Mouse (Mus musculus) heart, embryonic 13.5 days (tissue): ENCODE data around the gene Pea15a. TPM values are rescaled to one million over a fixed set of nuclear protein-coding genes. Genes with fewer than 3 reads are reported as not detected.

Experiments used
- ATAC-seq: fragments of 200-750 bp; cut with Nextera tagmentation; 2 replicates; pipeline ENCODE4 v1.8.0; 2017; ENCODE audit warnings: moderate TSS enrichment; ENCODE audit not compliant: insufficient number of reproducible peaks, low FRiP score, low TSS enrichment; ENCODE audit errors: extremely low read depth
- H3K27ac ChIP-seq: fragments of 300-500 bp; sonication (generic); replicated peaks from 2 replicates; pipeline ENCODE4 v1.5.1; 2015; ENCODE audit warnings: moderate library complexity, mild to moderate bottlenecking, inconsistent platforms
- H3K27me3 ChIP-seq: fragments of 300-500 bp; sonication (generic); replicated peaks from 2 replicates; pipeline ENCODE4 v1.6.1; 2015; ENCODE audit warnings: mild to moderate bottlenecking, inconsistent platforms
- H3K36me3 ChIP-seq: fragments of 300-500 bp; sonication (generic); 2 replicates; pipeline ENCODE4 v1.6.1; 2015; ENCODE audit warnings: mild to moderate bottlenecking, inconsistent platforms
- H3K4me1 ChIP-seq: fragments of 300-500 bp; sonication (generic); 2 replicates; pipeline ENCODE4 v1.6.1; 2015; ENCODE audit warnings: inconsistent platforms
- H3K4me2 ChIP-seq: fragments of 300-500 bp; sonication (generic); 2 replicates; pipeline ENCODE4 v1.6.1; 2015; ENCODE audit warnings: inconsistent platforms, mild to moderate bottlenecking, moderate library complexity
- H3K4me3 ChIP-seq: fragments of 300-500 bp; sonication (generic); 2 replicates; pipeline ENCODE4 v1.5.1; 2015; ENCODE audit warnings: moderate library complexity, mild to moderate bottlenecking, inconsistent platforms
- H3K9ac ChIP-seq: fragments of 300-500 bp; sonication (generic); 2 replicates; pipeline ENCODE4 v1.6.1; 2015; ENCODE audit warnings: inconsistent platforms, mild to moderate bottlenecking, moderate library complexity
- H3K9me3 ChIP-seq: fragments of 300-500 bp; sonication (generic); 2 replicates; pipeline ENCODE4 v1.6.1; 2016; ENCODE audit warnings: inconsistent platforms
- WGBS: fragments of 180-500 bp; shearing (Covaris S2); methylation state at CpG from one replicate; pipeline ENCODE4 v1.1.7; 2015; ENCODE audit warnings: mixed read lengths; 5-methylcytosine and 5-hydroxymethylcytosine counted together
- polyA plus RNA-seq: library from polyadenylated mRNA; unstranded; fragments of >200 nt; fragmentation: Nextera tagmentation; extraction: Ambion mirVana; gene quantifications from 2 replicates; pipeline ENCODE4 v1.2.1, GENCODE M21; 2015

The Pea15a gene
- polyA plus RNA-seq, 1 experiment from 2014 or later: 169 TPM

DNA sequence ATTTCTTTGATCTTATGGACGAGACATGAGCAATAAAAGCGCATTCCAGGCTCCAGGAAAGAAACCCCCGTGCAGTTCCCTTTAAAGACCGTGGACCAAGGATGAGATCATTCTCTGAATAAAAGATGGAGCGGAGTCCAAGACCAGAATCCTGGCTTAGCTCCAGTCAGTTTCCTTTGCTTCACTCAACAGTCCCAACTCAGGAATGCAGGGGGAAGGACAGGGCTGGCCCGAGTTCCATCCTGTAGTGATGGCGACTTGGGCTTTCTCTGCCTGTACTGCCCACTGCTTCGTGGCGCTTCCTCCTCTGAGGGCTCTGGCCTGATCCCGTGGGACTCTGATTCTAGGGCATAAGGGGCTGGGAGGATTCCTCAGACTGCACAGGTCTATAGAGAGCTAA, 13.8 kb upstream of the Pea15a start:
- no peaks in the 10 kb centered on the region for H3K36me3 ChIP-seq
- no peak overlapping the region for H3K4me3 ChIP-seq
- peak overlapping the region; percentile 55 for H3K4me2 ChIP-seq
- H3K27ac ChIP-seq: peak overlapping the region; percentile 90
- peaks cover 80% of the 10 kb centered on the region for H3K4me1 ChIP-seq
- no peak overlapping the region for H3K9ac ChIP-seq
- ATAC-seq: peak; percentile 55; the same call in 1 of the 2 replicates
- WGBS: 23% methylated on average over 10 of the region's 10 CpGs
- H3K27me3 ChIP-seq: no peaks in the 10 kb centered on the region
- no peaks in the 10 kb centered on the region for H3K9me3 ChIP-seq

DNA sequence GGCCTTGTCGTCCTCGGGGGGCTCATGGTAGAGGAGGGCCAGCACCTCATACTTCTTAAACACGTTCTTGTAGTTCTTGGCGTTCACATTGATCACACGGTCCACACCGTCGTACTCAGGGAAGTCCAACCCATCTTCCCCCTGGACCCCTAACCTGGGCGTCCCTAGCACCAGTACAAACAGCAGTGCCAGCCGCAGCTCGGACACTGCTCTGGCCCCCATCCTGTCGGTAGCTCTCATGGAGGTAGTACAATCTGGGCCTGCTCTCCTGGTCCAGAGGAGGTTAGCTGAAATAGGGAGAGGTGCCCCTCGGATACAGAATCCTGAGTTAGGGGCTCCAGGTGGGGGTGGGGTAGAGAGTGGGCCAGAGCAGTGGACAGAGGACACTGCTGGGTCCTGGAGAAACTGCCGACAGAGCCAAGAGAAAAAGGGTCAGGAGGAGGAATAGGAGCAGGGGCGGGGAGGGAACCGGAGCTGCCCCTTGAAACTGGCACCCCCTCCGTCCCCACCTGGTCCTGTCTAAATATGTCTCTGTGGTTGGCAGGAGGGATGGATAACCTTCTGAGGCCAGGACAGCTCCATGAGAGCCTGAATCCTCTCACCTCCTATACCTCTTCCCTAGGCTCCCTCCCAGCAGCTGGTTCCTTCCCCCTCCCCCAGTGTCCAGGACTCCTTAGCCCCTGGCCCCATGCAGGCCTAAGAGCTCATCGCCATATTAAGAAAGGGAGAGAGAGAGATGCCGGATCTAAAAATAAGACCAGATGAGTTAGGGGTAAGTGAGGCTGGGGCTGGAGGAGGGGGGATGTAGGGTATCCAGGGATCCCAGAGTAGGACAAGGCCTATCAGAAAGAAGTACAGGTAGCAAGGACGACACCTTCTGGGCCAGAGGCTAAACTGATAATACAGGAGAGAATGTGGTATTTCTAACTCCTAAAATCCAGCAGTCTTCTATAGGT, 13.1 kb upstream of the Pea15a start, which contains the start of gene Casq1:
Gene Casq1, minus strand, starts transcription at position 418 of the 956 bp plus-strand sequence.
- Histone ChIP-seq H3K27ac (peak within 1 kb of the TSS; percentile 90), H3K9ac (peak within 1 kb of the TSS; percentile 77), H3K36me3 (no peaks in the 10 kb centered on the region), H3K4me2 (peak within 1 kb of the TSS; percentile 55), H3K9me3 (no peaks in the 10 kb centered on the region), H3K27me3 (no peaks in the 10 kb centered on the region), H3K4me3 (peak within 1 kb of the TSS; percentile 32), H3K4me1 (peaks cover 86% of the 10 kb centered on the region)
- 52% methylated on average over 19 of the region's 19 CpGs for WGBS
- peak; percentile 22; the same call in 1 of the 2 replicates for ATAC-seq

DNA sequence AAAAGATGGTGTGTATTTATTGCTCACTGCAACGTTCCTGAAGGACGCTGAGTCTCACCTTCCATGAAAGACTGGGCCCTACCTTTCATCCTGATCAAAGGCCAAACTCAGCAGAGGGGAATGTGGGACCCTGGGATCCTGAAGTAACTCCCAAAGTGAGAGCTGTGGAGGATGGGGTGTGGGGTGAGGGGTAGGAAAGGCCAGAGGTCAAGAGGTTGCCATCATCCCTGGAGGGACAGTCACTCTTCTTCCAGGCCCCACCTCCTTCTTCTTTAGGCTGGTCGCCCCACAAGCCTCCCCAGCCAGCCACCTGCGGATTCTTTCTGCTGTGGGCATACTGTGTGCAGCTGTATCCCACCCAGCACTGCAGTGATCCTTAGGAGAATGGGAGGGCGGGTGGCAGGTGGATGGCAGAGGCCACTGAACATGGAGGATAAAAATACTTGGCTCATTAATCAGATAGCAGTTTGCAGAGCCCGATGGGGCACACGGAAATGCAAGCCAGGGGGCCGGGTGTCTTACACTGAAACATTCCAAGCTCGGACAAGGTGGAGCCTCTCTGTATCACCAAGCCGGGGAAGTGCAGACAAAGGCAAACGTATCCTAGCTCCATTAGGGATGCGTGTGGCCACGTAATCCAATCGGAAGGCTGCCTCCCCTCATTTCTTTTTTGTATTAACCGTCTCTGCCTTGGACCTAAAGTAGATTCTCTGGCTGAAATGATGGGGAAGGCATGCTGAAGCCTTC, 11.7 kb upstream of the Pea15a start:
- Histone ChIP-seq H3K4me3 (peak overlapping the region; percentile 32), H3K4me1 (peaks cover 92% of the 10 kb centered on the region), H3K27me3 (no peaks in the 10 kb centered on the region), H3K36me3 (no peaks in the 10 kb centered on the region; the same call in 1 of the 2 replicates), H3K4me2 (peak overlapping the region; percentile 55), H3K27ac (peak overlapping the region; percentile 90), H3K9me3 (no peaks in the 10 kb centered on the region), H3K9ac (peak overlapping the region; percentile 77)
- ATAC-seq: no peak
- WGBS: 40% methylated on average over 15 of the region's 15 CpGs

DNA sequence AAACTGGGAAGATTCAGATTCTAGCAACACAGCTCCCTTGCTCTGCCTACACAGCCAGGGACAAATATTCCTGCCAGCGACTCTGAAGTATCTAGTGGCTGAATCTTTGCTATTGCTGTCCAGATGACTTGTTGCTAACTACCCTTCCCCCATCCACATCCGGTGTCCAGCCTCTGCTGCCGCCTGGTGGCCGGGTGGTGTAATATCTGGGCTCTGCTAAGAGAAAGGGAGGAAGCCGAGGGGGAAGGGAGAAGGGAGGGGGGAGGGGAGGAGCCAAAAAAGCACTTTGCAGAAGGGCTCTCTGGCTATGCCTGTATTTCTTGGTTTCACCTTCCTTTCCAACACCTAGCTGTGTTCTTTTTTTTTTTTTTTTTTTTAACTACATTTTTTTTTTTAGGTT, 10.5 kb upstream of the Pea15a start:
- H3K4me3 ChIP-seq: peak overlapping the region; percentile 40
- peaks cover 91% of the 10 kb centered on the region for H3K4me1 ChIP-seq
- H3K36me3 ChIP-seq: peaks cover 5% of the 10 kb centered on the region

DNA sequence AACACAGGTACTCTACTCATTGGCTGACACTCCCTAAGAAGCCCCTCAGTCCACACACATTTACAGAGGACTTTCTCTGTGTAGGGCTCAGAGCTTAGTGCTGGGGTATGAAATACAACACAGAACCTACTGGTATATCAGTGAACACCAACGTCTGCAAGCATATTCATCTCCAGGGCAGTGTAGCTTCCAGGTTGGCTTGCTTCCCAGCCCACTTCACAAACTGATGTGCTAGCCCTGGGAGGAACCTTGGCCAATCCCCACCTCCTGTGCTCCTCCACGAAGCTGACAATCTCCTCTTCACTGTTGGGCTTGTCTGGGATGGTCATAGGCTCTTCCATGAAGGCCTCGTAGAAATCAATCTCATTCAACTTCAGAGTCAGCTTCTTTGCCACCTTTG, 8.1 kb upstream of the Pea15a start:
- H3K9ac ChIP-seq: peak overlapping the region; percentile 0
- H3K27me3 ChIP-seq: no peaks in the 10 kb centered on the region
- peaks cover 67% of the 10 kb centered on the region for H3K4me1 ChIP-seq
- WGBS: 36% methylated on average over 3 of the region's 3 CpGs
- no peak; the same call in 1 of the 2 replicates for ATAC-seq
- peak overlapping the region; percentile 70 for H3K27ac ChIP-seq
- no peak overlapping the region for H3K4me3 ChIP-seq
- peaks cover 7% of the 10 kb centered on the region for H3K36me3 ChIP-seq
- H3K9me3 ChIP-seq: no peaks in the 10 kb centered on the region
- H3K4me2 ChIP-seq: no peak overlapping the region

More for the DNA sequence above, 10.5 kb upstream of the Pea15a start:
- Histone ChIP-seq H3K27me3 (no peaks in the 10 kb centered on the region), H3K9ac (peak overlapping the region; percentile 77), H3K27ac (peak overlapping the region; percentile 95), H3K9me3 (no peaks in the 10 kb centered on the region), H3K4me2 (peak overlapping the region; percentile 67)
- WGBS: 0% methylated on average over 5 of the region's 5 CpGs
- ATAC-seq: no peak

DNA sequence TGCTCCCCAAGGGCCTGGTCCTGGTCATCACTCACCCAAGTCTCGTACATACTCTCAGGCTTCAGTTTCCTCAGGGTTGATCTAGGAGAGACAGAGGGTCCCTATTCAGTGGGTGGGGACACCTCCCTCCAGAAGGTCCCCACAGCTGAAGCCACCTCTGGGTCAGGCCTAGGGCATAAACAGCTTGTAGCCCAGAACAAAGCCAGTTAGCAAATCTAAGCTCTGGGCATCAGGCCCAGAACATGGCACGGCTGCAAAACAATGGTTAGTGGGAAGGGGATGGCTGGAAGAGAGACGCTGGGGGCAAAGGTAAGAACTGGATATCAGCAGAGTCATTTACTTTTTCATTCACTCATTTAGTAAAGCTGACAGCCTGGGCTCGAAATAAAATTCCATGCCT, 7.2 kb upstream of the Pea15a start:
- H3K4me3 ChIP-seq: no peak overlapping the region
- H3K27ac ChIP-seq: peak overlapping the region; percentile 70; the same call in 1 of the 2 replicates
- 69% methylated on average over 4 of the region's 4 CpGs for WGBS

DNA sequence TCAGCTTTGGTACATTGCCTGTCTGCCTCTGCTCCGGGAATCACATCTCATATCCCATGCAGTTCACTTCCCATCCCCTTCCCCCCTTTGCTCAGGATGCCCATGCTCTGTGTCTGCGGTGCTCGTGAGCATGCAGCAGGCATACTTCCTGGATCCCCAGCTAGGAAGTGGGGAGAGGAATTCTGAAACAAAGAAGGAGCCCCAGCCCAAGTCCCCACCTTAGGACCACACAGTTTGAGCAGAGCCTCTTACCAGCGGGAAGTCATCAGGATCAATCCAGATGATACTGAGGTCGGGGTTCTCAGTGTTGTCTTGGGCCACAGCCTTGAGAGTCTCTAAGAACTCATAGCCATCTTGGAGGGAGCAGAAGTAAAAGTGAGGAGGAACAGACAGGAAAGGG, 6.2 kb upstream of the Pea15a start:
- H3K27me3 ChIP-seq: no peaks in the 10 kb centered on the region
- no peak for ATAC-seq
- no peak overlapping the region for H3K4me3 ChIP-seq
- H3K9me3 ChIP-seq: no peaks in the 10 kb centered on the region
- peak overlapping the region; percentile 44; the same call in 1 of the 2 replicates for H3K9ac ChIP-seq
- peaks cover 14% of the 10 kb centered on the region for H3K36me3 ChIP-seq
- H3K4me1 ChIP-seq: peaks cover 47% of the 10 kb centered on the region
- peak overlapping the region; percentile 70 for H3K27ac ChIP-seq
- 60% methylated on average over 5 of the region's 5 CpGs for WGBS
- no peak overlapping the region for H3K4me2 ChIP-seq

More for the DNA sequence above, 7.2 kb upstream of the Pea15a start:
- ATAC-seq: no peak
- no peak overlapping the region for H3K4me2 ChIP-seq
- H3K27me3 ChIP-seq: no peaks in the 10 kb centered on the region
- H3K9me3 ChIP-seq: no peaks in the 10 kb centered on the region
- peak overlapping the region; percentile 0; the same call in 1 of the 2 replicates for H3K9ac ChIP-seq
- peaks cover 57% of the 10 kb centered on the region for H3K4me1 ChIP-seq
- H3K36me3 ChIP-seq: peaks cover 14% of the 10 kb centered on the region

DNA sequence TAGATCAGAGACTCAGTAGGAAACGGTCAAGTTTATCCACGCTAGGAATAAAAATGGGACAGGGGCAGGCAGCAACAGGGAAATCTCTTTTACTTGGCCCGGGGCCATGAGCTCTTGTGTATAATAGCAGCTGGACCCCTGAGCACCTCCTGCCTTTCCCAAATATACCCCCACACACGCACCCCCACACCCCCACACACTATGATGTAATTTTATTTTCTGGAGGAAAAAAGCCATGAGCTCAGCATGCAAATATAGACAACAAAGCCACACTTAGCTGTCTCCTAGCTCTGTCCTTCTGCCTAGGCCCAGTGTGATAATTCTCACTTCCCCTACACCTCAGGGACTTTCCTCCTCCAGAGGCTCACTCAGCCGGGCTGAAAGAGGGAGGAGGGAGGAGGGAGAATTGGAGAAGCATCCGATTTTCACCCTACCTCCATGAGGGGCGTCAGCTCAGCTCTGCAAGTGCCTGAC, 544 bp upstream of the Pea15a start:
- Histone ChIP-seq H3K9ac (peak overlapping the region; percentile 97), H3K9me3 (no peaks in the 10 kb centered on the region), H3K4me3 (peak overlapping the region; percentile 84), H3K4me1 (peaks cover 52% of the 10 kb centered on the region), H3K27ac (peak overlapping the region; percentile 95), H3K27me3 (no peaks in the 10 kb centered on the region), H3K36me3 (peaks cover 21% of the 10 kb centered on the region), H3K4me2 (peak overlapping the region; percentile 86)
- WGBS: 11% methylated on average over 7 of the region's 7 CpGs
- no peak for ATAC-seq

DNA sequence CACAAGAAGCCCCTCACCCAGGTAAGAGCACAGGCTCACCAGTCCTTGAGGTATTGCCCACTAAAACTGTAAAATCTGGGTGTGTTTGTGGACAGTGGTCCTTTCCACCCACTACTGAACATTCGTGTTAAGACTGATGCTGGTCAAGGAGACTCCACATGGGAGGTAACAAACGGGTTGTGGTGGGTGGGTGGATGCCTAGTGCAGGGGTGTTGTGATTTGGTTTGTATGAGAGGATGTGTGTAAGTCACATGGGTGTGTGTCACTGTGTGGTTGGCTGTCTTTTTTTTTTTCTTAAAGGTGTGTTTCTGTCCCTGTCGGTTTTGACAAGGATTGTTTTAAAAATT, 890 bp downstream of the Pea15a start:
- Histone ChIP-seq H3K4me3 (peak overlapping the region; percentile 84), H3K4me1 (peaks cover 66% of the 10 kb centered on the region), H3K27ac (peak overlapping the region; percentile 95), H3K9ac (peak overlapping the region; percentile 97), H3K36me3 (peaks cover 34% of the 10 kb centered on the region), H3K27me3 (no peaks in the 10 kb centered on the region), H3K4me2 (peak overlapping the region; percentile 86), H3K9me3 (no peaks in the 10 kb centered on the region)
- no peak for ATAC-seq
- WGBS: 7% methylated on average over 3 of the region's 3 CpGs

DNA sequence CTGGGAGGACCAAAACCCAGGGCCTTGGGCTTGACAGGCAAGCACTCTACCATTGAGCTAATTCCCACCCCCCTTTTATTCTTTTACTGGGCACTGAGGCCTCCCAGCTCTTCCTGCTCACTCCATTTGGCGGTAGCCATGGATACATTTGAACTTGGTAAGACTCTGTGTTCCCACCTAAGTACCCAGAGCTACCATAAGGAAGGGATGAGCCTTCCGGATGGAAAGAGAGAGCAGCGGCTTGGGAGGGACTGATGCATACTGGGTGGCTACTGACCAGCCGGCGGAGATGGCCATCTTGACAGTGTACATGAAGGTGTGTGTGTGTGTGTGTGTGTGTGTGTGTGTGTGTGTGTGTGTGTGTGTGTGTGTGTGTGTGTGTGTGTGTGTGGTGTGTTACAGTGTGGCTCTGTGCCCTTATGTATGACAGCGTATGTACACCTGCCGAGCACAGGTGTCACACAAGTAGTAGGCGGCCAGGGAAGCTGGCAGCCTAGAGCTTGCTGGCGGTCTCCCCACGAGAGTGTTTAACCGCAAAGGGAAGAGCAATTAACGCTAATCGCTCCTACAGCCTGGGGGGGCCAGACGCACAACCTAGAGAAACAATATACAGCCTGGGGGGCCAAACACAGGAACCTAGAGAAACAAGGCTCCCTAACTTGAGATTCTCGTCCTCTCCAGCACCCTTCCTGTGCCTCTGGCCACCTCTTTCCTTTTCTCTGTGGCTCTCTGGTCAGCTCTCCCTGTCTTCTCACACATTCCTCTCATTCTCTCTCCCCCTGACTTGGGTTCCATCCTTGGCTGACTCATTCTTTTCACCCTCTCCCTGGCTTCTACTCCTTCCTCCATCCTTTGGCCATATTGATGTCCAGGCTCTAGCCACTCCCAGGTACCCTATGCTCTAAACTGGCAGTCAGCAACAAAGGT, 1.5 kb downstream of the Pea15a start:
- WGBS: 52% methylated on average over 14 of the region's 15 CpGs
- no peak for ATAC-seq
- Histone ChIP-seq H3K4me3 (peak overlapping the region; percentile 84), H3K27me3 (no peaks in the 10 kb centered on the region), H3K36me3 (peaks cover 41% of the 10 kb centered on the region), H3K9me3 (no peaks in the 10 kb centered on the region), H3K4me1 (peaks cover 67% of the 10 kb centered on the region), H3K27ac (peak overlapping the region; percentile 95), H3K4me2 (peak overlapping the region; percentile 86), H3K9ac (peak overlapping the region; percentile 97)
